Mouse (Mus musculus) erythroblast, embryonic 14.5 days (primary cell): ENCODE results near the gene Msl3l2. TPM values are rescaled to one million over a fixed set of nuclear protein-coding genes. Genes with fewer than 3 reads are reported as not detected.
A peak's percentile ranks its signal among the peaks of the same experiment; 100 is the strongest.

Experiments used
- H3K27me3 ChIP-seq: 2 replicates; pipeline ENCODE4 v1.6.1; 2012; ENCODE audit warnings: inconsistent platforms; ENCODE audit not compliant: control insufficient read depth
- H3K36me3 ChIP-seq: 2 replicates; pipeline ENCODE4 v1.6.1; 2012; ENCODE audit warnings: mild to moderate bottlenecking, inconsistent platforms; ENCODE audit not compliant: control insufficient read depth
- H3K4me1 ChIP-seq: 2 replicates; pipeline ENCODE4 v1.6.1; 2012; ENCODE audit warnings: inconsistent platforms; ENCODE audit not compliant: control insufficient read depth
- H3K4me3 ChIP-seq: replicated peaks from 2 replicates; pipeline ENCODE3; 2012; ENCODE audit warnings: moderate library complexity, mild to moderate bottlenecking, inconsistent platforms
- H3K9me3 ChIP-seq: 2 replicates; pipeline ENCODE4 v1.6.1; 2012; ENCODE audit warnings: low read length, inconsistent platforms, mixed read lengths; ENCODE audit not compliant: control insufficient read depth
- GATA1 ChIP-seq: IDR thresholded peaks from 2 replicates; pipeline ENCODE4 v1.6.1; 2012; ENCODE audit warnings: low read length, inconsistent platforms, mixed read lengths
- TAL1 ChIP-seq: IDR thresholded peaks from 3 replicates; pipeline ENCODE4 v1.6.1; 2012; ENCODE audit warnings: low read length, inconsistent platforms, mixed read lengths
- polyA plus RNA-seq: library from polyadenylated mRNA; stranded (reverse); fragments of >175 nt; gene quantifications from 2 replicates; pipeline ENCODE4 v1.2.3, GENCODE M21; 2012

Gene Msl3l2
- polyA plus RNA-seq, 1 experiment, result 0.12 TPM

DNA sequence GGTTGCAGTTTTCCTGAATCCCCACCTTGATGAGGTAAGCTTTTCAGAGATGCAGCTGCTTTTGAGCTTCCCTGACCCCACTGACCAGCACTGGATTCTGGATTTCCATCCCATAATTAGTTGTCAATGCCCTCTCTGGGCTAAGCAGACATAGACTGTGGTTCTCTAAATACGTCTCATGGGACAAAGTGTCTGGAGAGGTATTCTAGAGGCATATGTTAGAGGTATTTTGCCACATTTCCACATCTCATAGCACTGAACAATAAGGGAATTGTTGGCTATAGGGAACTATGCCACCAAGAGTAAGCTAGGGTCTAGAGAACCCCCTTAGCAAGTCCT, 248 bp downstream of the Msl3l2 start:
- TF ChIP-seq GATA1, result no peak
- TF ChIP-seq TAL1, result no peak
- H3K4me1 ChIP-seq, result peaks cover 3% of the 10 kb centered on the region
- H3K9me3 ChIP-seq, result no peaks in the 10 kb centered on the region
- no peaks in the 10 kb centered on the region for H3K36me3 ChIP-seq
- no peaks in the 10 kb centered on the region for H3K27me3 ChIP-seq
- peak overlapping the region; percentile 51 for H3K4me3 ChIP-seq

DNA sequence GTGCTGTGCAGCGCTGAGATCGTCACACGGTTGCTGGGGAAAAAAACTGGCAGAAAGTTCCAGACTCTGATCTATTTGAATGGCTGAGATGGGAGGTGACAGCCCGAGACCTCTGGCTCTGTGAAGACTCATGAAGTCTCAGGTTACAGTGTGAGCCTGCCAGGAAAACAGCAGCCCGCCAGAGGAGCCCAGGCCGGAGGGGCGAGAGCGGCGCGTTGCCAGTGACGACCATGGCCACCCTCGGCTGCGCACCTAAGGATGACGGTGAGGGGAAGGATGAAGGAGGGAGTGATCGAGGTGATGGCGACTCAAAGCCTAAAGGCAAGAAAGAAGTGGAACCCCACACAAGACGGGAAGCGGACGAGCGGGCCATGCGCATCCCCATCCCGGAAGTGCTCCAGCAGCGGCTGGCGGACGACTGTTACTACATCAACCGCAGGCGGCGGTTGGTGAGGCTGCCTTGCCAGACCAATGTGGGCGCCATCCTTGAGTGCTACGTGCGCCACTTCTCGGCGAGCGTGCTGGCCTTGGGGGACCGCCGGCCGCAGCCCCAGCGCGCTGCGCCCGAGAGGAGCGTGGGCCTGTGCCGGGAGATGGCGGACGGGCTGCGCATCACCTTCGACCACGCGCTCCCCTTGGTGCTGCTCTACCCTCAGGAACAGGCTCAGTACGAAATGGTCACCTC, 8.4 kb downstream of the Msl3l2 start:
- H3K27me3 ChIP-seq, result peaks cover 14% of the 10 kb centered on the region
- peaks cover 10% of the 10 kb centered on the region for H3K4me1 ChIP-seq
- no peak for TF ChIP-seq GATA1
- no peak for TF ChIP-seq TAL1
- H3K36me3 ChIP-seq, result no peaks in the 10 kb centered on the region
- H3K4me3 ChIP-seq, result peak overlapping the region; percentile 63
- no peaks in the 10 kb centered on the region for H3K9me3 ChIP-seq

DNA sequence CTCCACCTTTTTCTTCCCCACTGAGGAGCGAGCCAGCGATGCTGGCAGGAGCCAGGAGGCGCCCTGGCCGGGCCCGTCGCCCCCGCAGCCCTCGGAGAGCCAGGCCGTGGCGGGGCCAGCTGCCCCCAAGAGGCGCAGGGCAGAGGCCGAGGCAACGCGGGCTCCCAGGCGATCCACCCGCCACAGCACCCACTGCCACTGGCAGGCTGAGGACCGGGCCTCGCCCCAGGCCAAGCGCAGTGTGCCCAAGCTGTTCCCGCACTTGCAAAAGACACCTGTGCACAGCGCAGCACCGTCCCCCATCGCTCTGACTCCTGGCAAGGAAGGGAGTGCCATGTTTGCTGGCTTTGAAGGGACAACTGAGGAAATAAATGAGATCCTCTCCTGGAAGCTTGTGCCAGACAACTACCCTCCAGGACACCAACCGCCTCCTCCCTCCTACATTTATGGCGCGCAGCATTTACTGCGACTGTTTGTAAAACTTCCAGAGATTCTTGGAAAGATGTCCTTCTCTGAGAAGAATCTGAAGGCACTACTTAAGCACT, 9.0 kb downstream of the Msl3l2 start:
- Histone ChIP-seq H3K9me3 (no peaks in the 10 kb centered on the region), H3K4me1 (peaks cover 10% of the 10 kb centered on the region), H3K4me3 (peak overlapping the region; percentile 63), H3K27me3 (peaks cover 14% of the 10 kb centered on the region), H3K36me3 (no peaks in the 10 kb centered on the region)
- TF ChIP-seq TAL1 (no peak), GATA1 (no peak)

DNA sequence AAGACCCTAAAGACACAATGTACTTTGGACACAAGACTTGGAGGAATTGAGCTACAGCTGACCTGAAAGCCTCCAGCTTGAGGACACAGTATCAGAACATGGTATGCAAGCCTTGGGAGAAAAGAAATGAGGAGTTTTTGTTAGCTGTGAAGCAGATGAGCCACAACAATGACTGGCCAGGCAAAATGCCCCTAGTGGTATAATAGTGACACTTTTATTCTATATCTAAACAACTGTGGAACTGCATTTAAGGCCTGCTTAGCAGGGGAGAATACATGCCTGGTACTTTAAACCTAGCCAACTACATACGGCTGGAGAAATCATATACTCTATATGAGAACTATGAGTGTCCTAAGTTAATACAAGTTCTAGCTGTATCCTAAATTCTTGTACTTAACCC, 20.3 kb downstream of the Msl3l2 start:
- no peaks in the 10 kb centered on the region for H3K9me3 ChIP-seq
- no peaks in the 10 kb centered on the region for H3K27me3 ChIP-seq
- TF ChIP-seq TAL1 (no peak), GATA1 (no peak)
- no peaks in the 10 kb centered on the region for H3K4me1 ChIP-seq
- H3K4me3 ChIP-seq, result no peak overlapping the region
- no peaks in the 10 kb centered on the region for H3K36me3 ChIP-seq

DNA sequence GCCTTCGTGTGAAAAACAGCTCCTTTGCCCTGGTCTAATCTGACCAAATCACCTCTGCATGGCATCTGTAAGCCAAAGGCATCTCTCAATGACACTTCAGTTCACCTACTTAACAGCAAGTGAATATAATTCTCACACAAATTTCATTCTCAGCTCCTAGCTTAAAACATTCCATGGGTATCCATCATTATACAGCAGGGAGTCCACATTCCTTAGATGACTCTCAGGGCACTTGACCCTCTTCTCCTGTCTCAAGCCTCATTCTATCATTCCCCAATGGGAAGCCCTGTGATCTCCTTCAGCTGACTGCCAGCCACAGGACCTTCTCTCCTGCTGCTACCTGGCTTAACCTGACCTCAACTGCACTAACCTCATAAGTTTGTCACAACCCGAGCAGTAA, 22.9 kb downstream of the Msl3l2 start:
- Histone ChIP-seq H3K27me3 (no peaks in the 10 kb centered on the region), H3K4me1 (no peaks in the 10 kb centered on the region), H3K4me3 (no peak overlapping the region), H3K36me3 (no peaks in the 10 kb centered on the region), H3K9me3 (no peaks in the 10 kb centered on the region)
- TF ChIP-seq TAL1, result no peak
- TF ChIP-seq GATA1, result no peak

DNA sequence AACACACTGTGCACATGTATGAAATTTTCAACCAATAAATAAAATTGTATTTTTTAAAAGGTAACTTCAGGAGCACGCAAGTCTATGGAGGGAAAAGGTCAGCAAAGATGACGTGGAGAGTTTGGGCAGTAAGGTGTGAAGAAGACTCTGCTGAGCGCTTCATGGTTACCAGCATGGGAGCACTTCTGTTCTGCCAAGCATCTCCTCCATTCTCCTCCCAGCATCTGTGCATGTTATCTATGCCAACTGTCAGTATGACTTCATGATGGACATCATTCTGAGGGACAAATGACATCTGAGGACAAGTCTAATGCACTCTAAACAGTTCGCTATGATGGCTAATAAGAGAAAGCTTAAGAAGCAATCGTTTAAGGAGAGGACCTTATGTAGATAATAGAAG, 30.5 kb downstream of the Msl3l2 start:
- Histone ChIP-seq H3K4me3 (no peak overlapping the region), H3K9me3 (no peaks in the 10 kb centered on the region), H3K36me3 (no peaks in the 10 kb centered on the region), H3K4me1 (no peaks in the 10 kb centered on the region), H3K27me3 (no peaks in the 10 kb centered on the region)
- TF ChIP-seq GATA1 (no peak), TAL1 (no peak)

DNA sequence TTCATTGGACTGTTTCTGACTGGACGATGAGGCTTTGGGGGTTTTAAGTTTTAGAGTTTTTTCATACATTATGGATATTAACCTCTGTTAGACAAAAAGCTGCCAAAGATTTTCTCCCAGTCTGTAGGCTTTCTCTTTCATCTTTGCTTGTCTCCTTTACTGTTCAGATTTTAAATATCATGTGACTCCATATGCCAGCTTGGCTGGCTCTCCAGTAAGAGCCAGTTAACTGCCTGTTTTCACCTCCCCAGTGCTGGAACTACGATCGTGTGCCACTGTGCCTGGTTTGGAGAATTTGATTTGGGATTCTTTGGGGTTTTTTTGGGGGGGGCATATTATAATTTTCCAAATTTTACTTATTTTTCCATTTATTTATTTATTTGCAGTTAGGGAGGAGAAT, 42.2 kb downstream of the Msl3l2 start:
- Histone ChIP-seq H3K4me3 (no peak overlapping the region), H3K36me3 (no peaks in the 10 kb centered on the region), H3K9me3 (no peaks in the 10 kb centered on the region), H3K4me1 (no peaks in the 10 kb centered on the region), H3K27me3 (no peaks in the 10 kb centered on the region)
- TF ChIP-seq TAL1 (no peak), GATA1 (no peak)

DNA sequence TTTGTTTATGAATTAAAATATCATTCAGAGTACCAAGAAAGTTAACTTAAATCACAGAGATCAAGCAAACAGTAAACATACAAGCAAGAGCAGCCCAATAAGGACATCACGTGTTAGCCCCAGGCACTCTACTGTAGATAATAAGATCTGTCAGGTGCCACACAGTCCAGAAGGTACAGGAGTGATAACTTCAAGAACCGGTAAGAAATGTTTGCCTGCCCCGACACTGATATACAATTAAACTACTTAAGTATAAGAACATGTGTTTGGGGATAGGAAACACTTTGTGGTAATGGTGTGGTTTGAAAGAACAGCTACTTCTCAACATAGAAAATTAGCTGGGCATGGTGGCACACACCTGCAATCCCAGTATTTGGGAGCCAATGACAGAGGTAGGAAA, 50.2 kb downstream of the Msl3l2 start:
- Histone ChIP-seq H3K27me3 (no peaks in the 10 kb centered on the region), H3K36me3 (no peaks in the 10 kb centered on the region), H3K9me3 (no peaks in the 10 kb centered on the region), H3K4me1 (no peaks in the 10 kb centered on the region), H3K4me3 (no peak overlapping the region)
- TF ChIP-seq GATA1 (no peak), TAL1 (no peak)

DNA sequence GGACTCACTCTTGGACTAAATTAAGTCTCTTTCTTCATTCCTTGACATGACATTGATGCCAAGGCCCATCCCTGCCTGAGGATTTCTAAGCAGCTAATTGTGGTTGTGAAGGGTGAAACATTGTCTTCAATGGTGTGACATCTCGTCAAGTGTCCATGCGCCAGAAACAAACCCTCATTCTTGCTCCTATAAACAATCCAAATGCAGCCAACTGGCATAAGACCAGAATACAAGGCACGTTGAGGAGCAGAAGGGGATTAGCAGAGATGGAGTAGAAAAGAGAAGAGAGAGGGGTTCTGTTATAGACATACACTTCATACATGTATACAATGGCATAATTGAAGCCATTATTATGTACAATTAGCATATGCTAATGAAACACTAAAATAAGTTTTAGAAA, 51.5 kb downstream of the Msl3l2 start:
- Histone ChIP-seq H3K4me1 (no peaks in the 10 kb centered on the region), H3K27me3 (no peaks in the 10 kb centered on the region), H3K4me3 (no peak overlapping the region), H3K9me3 (no peaks in the 10 kb centered on the region), H3K36me3 (no peaks in the 10 kb centered on the region)
- no peak for TF ChIP-seq TAL1
- no peak for TF ChIP-seq GATA1

DNA sequence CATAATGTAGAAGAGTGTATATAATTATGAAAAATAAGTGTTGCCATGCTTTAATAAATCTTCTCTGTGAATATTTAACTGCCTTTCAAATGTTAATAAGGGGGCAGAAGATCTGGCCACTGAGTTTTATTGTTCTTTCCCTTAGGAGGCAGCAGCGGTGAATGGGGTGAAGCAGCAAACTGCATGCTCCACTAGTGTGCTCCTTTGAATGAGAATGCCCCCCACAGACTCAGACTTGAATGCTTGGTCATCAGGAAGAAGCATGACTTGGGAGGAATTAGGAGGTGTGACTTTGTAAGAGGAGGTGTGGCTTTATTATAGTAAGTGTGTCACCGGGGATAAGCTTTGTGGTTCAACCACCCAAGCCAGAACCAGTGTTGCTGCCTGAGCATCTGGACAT, 52.0 kb downstream of the Msl3l2 start:
- TF ChIP-seq GATA1, result no peak
- TF ChIP-seq TAL1, result no peak

More for the DNA sequence above, 52.0 kb downstream of the Msl3l2 start:
- H3K27me3 ChIP-seq, result no peaks in the 10 kb centered on the region
- H3K4me3 ChIP-seq, result no peak overlapping the region
- H3K4me1 ChIP-seq, result no peaks in the 10 kb centered on the region
- H3K36me3 ChIP-seq, result no peaks in the 10 kb centered on the region
- no peaks in the 10 kb centered on the region for H3K9me3 ChIP-seq
